Mouse (Mus musculus) liver, adult 2 months (tissue): ENCODE measurements at regions not wholly inside any gene's neighbourhood (a gene's known extent, or its start where the extent isn't known, plus 50 kb on each side); places are given as distances from the start of the nearest gene placed in this dataset.

Experiments used
- DNase-seq: peaks from one replicate; pipeline ENCODE4 v3.0.0-alpha.2; 2011; ENCODE audit warnings: low read depth, low spot score; ENCODE audit errors: extremely low read depth
- H3K27ac ChIP-seq: fragments of 200-500 bp; replicated peaks from 2 replicates; pipeline ENCODE4 v1.5.1; 2012; ENCODE audit warnings: low read depth, mild to moderate bottlenecking, control low read depth, inconsistent platforms, low read length; ENCODE audit not compliant: insufficient read depth
- H3K27me3 ChIP-seq: fragments of 200-500 bp; 2 replicates; pipeline ENCODE4 v1.6.1; 2012; ENCODE audit warnings: mild to moderate bottlenecking, moderate library complexity, low read length, inconsistent platforms; ENCODE audit not compliant: control insufficient read depth, insufficient read depth
- H3K36me3 ChIP-seq: fragments of 200-500 bp; 2 replicates; pipeline ENCODE4 v1.6.1; 2012; ENCODE audit warnings: low read length, inconsistent platforms; ENCODE audit not compliant: control insufficient read depth, insufficient read depth
- H3K4me1 ChIP-seq: fragments of 200-500 bp; 2 replicates; pipeline ENCODE4 v1.6.1; 2011; ENCODE audit warnings: low read length; ENCODE audit not compliant: control insufficient read depth, insufficient read depth
- H3K4me3 ChIP-seq: fragments of 200-500 bp; 2 replicates; pipeline ENCODE4 v1.5.1; 2011; ENCODE audit warnings: low read depth, mild to moderate bottlenecking, control low read depth, low read length, moderate library complexity; ENCODE audit not compliant: insufficient read depth
- H3K79me2 ChIP-seq: fragments of 200-500 bp; 2 replicates; pipeline ENCODE4 v1.6.1; 2012; ENCODE audit warnings: inconsistent platforms, mild to moderate bottlenecking, low read length, moderate library complexity; ENCODE audit not compliant: control insufficient read depth, insufficient read depth
- H3K9ac ChIP-seq: fragments of 200-500 bp; 2 replicates; pipeline ENCODE4 v1.6.1; 2012; ENCODE audit warnings: low read depth, mild to moderate bottlenecking, control low read depth, inconsistent platforms, low read length
- CTCF ChIP-seq: fragments of 200-500 bp; IDR thresholded peaks from 2 replicates; pipeline ENCODE4 v1.5.1; 2011; ENCODE audit warnings: low read depth, low read length, control low read depth
- POLR2A ChIP-seq: fragments of 200-500 bp; IDR thresholded peaks from 2 replicates; pipeline ENCODE4 v1.6.1; 2011; ENCODE audit warnings: low read length, control low read depth; ENCODE audit not compliant: insufficient read depth; ENCODE audit errors: extremely low read depth
- WGBS: fragments of 180-500 bp; shearing (Covaris S2); methylation state at CpG from one replicate; pipeline ENCODE4 v1.1.7; 2018; 5-methylcytosine and 5-hydroxymethylcytosine counted together

DNA sequence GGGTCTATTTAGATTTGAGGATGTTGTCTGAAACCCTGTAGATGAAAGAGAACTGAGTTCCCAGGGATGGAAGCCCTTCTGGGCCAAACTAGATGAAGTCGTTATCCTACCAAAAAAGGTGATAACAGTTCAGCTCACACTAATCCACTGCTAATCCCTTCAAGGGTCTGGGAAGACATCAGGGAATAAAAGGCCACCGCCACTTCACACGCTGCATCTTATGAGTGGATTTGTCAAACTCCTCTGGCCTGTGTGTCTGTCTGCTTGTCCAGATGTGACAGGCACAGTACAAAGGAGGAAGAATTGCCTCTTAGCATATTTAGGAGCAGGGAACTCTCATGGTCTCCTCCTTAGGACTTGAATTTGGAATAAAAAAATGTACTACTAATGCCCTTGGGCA lies 171.2 kb upstream of the Tshz3 start:
- no peaks in the 10 kb centered on the region for H3K36me3 ChIP-seq
- H3K27ac ChIP-seq: no peak overlapping the region
- H3K4me1 ChIP-seq: no peaks in the 10 kb centered on the region
- DNase-seq: no peak
- no peaks in the 10 kb centered on the region for H3K79me2 ChIP-seq
- no peaks in the 10 kb centered on the region for H3K27me3 ChIP-seq
- WGBS: 58% methylated on average over 3 of the region's 3 CpGs
- no peak overlapping the region for H3K9ac ChIP-seq
- H3K4me3 ChIP-seq: no peak overlapping the region
- TF ChIP-seq CTCF (no peak), POLR2A (no peak)

DNA sequence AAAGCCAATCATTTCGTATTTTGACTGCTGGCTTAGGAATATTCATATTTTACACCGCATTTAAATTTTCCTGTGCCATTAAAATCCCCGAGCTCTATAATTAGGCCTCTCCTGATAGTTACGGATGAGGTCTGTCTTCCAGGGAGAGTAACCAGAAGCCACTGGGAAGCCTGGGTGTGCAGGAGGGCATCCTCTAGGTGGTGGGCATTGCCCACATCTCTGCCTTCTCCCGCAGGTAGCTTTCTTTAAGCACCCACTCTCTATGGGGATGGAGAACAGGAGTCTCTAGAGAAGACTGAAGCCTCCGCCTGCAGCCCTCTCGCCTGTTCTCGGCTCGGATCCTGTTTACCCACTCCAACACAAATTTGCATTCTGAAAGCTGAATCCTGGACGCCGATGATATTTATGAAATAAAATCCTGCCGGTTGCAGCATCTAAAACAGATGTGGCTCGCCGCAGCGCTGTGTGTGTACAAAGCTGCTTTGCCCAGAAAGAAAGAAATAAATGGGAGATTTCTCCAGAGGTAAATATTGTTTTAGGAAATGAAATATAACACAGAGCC lies 168.3 kb upstream of the Tshz3 start:
- TF ChIP-seq CTCF (no peak), POLR2A (no peak)
- no peaks in the 10 kb centered on the region for H3K27me3 ChIP-seq
- H3K4me3 ChIP-seq: no peak overlapping the region
- no peaks in the 10 kb centered on the region for H3K79me2 ChIP-seq
- no peaks in the 10 kb centered on the region for H3K36me3 ChIP-seq
- WGBS: 79% methylated on average over 15 of the region's 15 CpGs
- no peak overlapping the region for H3K9ac ChIP-seq
- H3K27ac ChIP-seq: no peak overlapping the region
- H3K4me1 ChIP-seq: no peaks in the 10 kb centered on the region
- no peak for DNase-seq

DNA sequence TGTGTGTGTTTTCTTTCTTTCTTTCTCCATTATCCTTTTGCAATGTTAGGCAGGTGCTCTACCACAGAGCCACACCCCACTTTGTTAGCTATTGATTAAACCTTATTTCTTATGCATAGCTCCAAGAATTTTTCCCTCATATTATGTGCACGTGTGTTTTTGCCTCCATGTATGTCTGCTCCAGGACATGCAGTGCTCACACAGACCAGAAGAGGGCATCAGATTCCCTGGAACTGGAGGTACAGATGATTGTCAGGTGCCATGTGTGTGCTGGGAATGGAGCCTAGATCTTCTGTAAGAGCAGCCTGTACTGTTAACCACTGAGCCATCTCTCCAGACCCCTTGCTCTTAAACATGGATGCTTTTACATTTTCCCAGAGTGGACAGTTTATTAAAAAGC lies 166.4 kb upstream of the Tshz3 start:
- TF ChIP-seq CTCF: no peak
- no peak for TF ChIP-seq POLR2A
- Histone ChIP-seq H3K9ac (no peak overlapping the region), H3K79me2 (no peaks in the 10 kb centered on the region), H3K27ac (no peak overlapping the region), H3K36me3 (no peaks in the 10 kb centered on the region), H3K27me3 (no peaks in the 10 kb centered on the region), H3K4me3 (no peak overlapping the region), H3K4me1 (no peaks in the 10 kb centered on the region)
- no peak for DNase-seq
- 74% methylated on average over 1 of the region's 1 CpGs for WGBS

DNA sequence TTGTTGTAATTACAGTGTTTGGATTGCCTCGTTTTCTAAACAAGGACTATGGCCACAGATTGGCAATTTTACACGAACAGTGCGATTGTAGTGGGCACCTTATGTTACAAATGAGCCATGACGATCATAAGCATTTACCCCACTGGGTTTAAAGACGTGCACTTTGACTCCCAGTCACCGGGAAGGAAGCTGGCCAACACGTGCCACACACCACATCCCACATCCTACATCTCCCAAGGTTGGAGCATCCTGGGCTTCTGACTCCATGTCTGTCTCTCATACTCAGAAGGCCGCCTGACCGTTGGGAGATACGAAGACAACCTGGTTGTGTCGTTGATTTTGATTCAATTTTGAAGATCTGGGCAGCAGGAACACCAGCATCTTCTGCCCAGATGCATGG lies 159.8 kb upstream of the Tshz3 start:
- no peaks in the 10 kb centered on the region for H3K79me2 ChIP-seq
- 79% methylated on average over 11 of the region's 11 CpGs for WGBS
- H3K4me1 ChIP-seq: no peaks in the 10 kb centered on the region
- TF ChIP-seq CTCF: no peak
- no peak for TF ChIP-seq POLR2A
- no peak overlapping the region for H3K27ac ChIP-seq
- no peaks in the 10 kb centered on the region for H3K27me3 ChIP-seq
- no peak for DNase-seq
- H3K4me3 ChIP-seq: no peak overlapping the region
- no peak overlapping the region for H3K9ac ChIP-seq
- H3K36me3 ChIP-seq: no peaks in the 10 kb centered on the region

DNA sequence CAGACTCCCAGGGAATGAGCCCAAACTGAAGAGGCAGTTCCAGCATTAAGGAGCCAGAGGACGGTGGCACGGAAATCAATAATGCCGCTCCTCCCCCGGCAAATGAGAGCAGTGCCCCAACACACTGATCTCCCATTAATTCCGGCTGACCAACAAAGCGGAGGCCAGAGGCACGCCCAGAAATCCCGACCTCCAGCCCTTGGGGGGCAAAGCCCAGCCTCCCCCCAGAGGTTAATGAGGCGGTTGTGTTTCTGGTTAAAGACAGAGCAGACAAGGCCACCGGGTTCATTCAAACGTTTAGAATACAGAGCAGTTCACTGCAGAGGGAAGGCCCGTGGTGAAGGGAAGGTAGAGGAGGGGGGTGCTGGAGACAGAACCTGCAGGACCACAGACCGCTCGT lies 149.9 kb upstream of the Tshz3 start:
- no peak overlapping the region for H3K9ac ChIP-seq
- no peaks in the 10 kb centered on the region for H3K36me3 ChIP-seq
- H3K79me2 ChIP-seq: no peaks in the 10 kb centered on the region
- 56% methylated on average over 14 of the region's 14 CpGs for WGBS
- H3K27ac ChIP-seq: no peak overlapping the region
- H3K27me3 ChIP-seq: no peaks in the 10 kb centered on the region
- no peak for DNase-seq
- no peak overlapping the region for H3K4me3 ChIP-seq
- no peaks in the 10 kb centered on the region for H3K4me1 ChIP-seq
- TF ChIP-seq CTCF (no peak), POLR2A (no peak)

DNA sequence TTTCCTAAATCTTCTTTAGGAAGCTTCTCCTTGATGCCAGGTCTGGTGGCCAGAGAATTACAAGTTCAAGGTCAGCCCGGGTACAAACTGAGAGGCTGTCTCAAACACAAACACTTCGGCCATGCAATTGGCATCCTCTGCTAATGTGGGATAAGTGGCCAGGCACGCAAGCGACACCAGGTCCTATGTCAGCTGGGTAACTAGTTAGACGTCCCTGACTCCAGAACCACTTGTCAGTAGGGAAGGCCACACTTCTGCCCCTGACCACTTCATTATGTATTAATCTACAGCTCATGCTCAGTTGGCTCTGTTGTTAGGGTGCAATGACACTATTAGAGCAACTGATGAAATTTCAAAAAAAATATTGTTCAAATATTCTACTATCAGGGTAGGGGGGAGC lies 149.5 kb upstream of the Tshz3 start:
- no peak overlapping the region for H3K4me3 ChIP-seq
- no peak overlapping the region for H3K9ac ChIP-seq
- H3K27me3 ChIP-seq: no peaks in the 10 kb centered on the region
- no peaks in the 10 kb centered on the region for H3K4me1 ChIP-seq
- no peak for DNase-seq
- WGBS: 83% methylated on average over 5 of the region's 5 CpGs
- no peak for TF ChIP-seq CTCF
- H3K79me2 ChIP-seq: no peaks in the 10 kb centered on the region
- H3K36me3 ChIP-seq: no peaks in the 10 kb centered on the region
- H3K27ac ChIP-seq: no peak overlapping the region
